Mouse (Mus musculus) MEL (cell line): ENCODE results near the gene Lims1.

ENCODE experiments used
- BHLHE40 ChIP-seq: IDR thresholded peaks from 2 replicates; pipeline ENCODE4 v1.6.1; 2012; ENCODE audit warnings: low read depth, mild to moderate bottlenecking, inconsistent platforms, low read length, improper control_type of control experiment, borderline replicate concordance
- ETS1 ChIP-seq: IDR thresholded peaks from 2 replicates; pipeline ENCODE4 v1.6.1; 2012; ENCODE audit warnings: low read depth, mild to moderate bottlenecking, inconsistent platforms, low read length, improper control_type of control experiment, moderate library complexity
- MAZ ChIP-seq: IDR thresholded peaks from 2 replicates; pipeline ENCODE4 v1.6.1; 2012; ENCODE audit warnings: low read depth, mild to moderate bottlenecking, inconsistent platforms, low read length, improper control_type of control experiment

GRCm38 (mm10) chr10:58338590-58338989 lies 15.3 kb downstream of the Lims1 start:
- TF ChIP-seq MAZ (no peak), BHLHE40 (no peak), ETS1 (no peak)
